Mouse (Mus musculus): ENCODE measurements around the gene Isg20l2. TPM values are rescaled to one million over a fixed set of nuclear protein-coding genes. Genes with fewer than 3 reads are reported as not detected.
A peak's percentile ranks its signal among the peaks of the same experiment; 100 is the strongest.

Isg20l2 gene
- total RNA-seq, 2 experiments from 2014 or later = 13.9 to 15.1 TPM

GRCm38 (mm10) chr3:87973593-87974380 is 43.7 kb downstream of the Isg20l2 start:
- DNase-seq (ENCODE audit: low spot score in 2 of 2) = no peak

- DNase-seq (ENCODE audit: low spot score in 2 of 2) = no peak
Observed at GRCm38 (mm10) chr3:87974381-87974987, 44.4 kb downstream of the Isg20l2 start.

GRCm38 (mm10) chr3:87979493-87979892 is 49.4 kb downstream of the Isg20l2 start:
- no peak for DNase-seq (ENCODE audit: low spot score in 2 of 2)

- DNase-seq (ENCODE audit: low spot score in 2 of 2) = no peak
Observed at GRCm38 (mm10) chr3:87980085-87980484, 50.0 kb downstream of the Isg20l2 start.

GRCm38 (mm10) chr3:87980728-87981127 is 50.6 kb downstream of the Isg20l2 start:
- DNase-seq (ENCODE audit: low spot score in 2 of 2) = no peak

- DNase-seq (ENCODE audit: low spot score in 2 of 2) = no peak
Observed at GRCm38 (mm10) chr3:87981214-87981760, 51.2 kb downstream of the Isg20l2 start.

- no peak for DNase-seq (ENCODE audit: low spot score in 2 of 2)
Observed at GRCm38 (mm10) chr3:87981894-87982835, 52.1 kb downstream of the Isg20l2 start.

GRCm38 (mm10) chr3:87982836-87983601 is 52.9 kb downstream of the Isg20l2 start:
- no peak for DNase-seq (ENCODE audit: low spot score in 2 of 2)

GRCm38 (mm10) chr3:87983627-87984026 is 53.5 kb downstream of the Isg20l2 start:
- DNase-seq (ENCODE audit: low spot score in 2 of 2) = no peak

- DNase-seq (ENCODE audit: low spot score in 2 of 2) = no peak
Observed at GRCm38 (mm10) chr3:87984094-87984493, 54.0 kb downstream of the Isg20l2 start.

GRCm38 (mm10) chr3:87985505-87986320 is 55.6 kb downstream of the Isg20l2 start:
- no peak for DNase-seq (ENCODE audit: low spot score in 2 of 2)

GRCm38 (mm10) chr3:87986868-87987267 is 56.8 kb downstream of the Isg20l2 start:
- peak; percentile 78 to 93 for DNase-seq (ENCODE audit: low spot score in 2 of 2)

- no peak for DNase-seq (ENCODE audit: low spot score in 2 of 2)
Observed at GRCm38 (mm10) chr3:87987633-87988032, 57.5 kb downstream of the Isg20l2 start.

GRCm38 (mm10) chr3:87988068-87988467 is 58.0 kb downstream of the Isg20l2 start:
- DNase-seq (ENCODE audit: low spot score in 2 of 2) = no peak

GRCm38 (mm10) chr3:87989935-87990334 is 59.8 kb downstream of the Isg20l2 start:
- no peak for DNase-seq (ENCODE audit: low spot score in 2 of 2)

All from layer of hippocampus, adult 18-20 months (tissue).